Mouse (Mus musculus) testis, adult 2 months (tissue): ENCODE measurements at regions not wholly inside any gene's neighbourhood (a gene's known extent, or its start where the extent isn't known, plus 50 kb on each side); places are given as distances from the start of the nearest gene placed in this dataset.

Source experiments
- H3K27ac ChIP-seq: fragments of 200-500 bp; 2 replicates; pipeline ENCODE4 v1.5.1; 2012; ENCODE audit warnings: low read depth, low read length; ENCODE audit not compliant: control insufficient read depth, insufficient read depth
- H3K27me3 ChIP-seq: fragments of 200-500 bp; 2 replicates; pipeline ENCODE4 v1.6.1; 2012; ENCODE audit warnings: mild to moderate bottlenecking, low read length, moderate library complexity; ENCODE audit not compliant: control insufficient read depth, insufficient read depth
- H3K36me3 ChIP-seq: fragments of 200-500 bp; 2 replicates; pipeline ENCODE4 v1.6.1; 2012; ENCODE audit warnings: mild to moderate bottlenecking, low read length; ENCODE audit not compliant: control insufficient read depth, insufficient read depth
- H3K4me1 ChIP-seq: fragments of 200-500 bp; 2 replicates; pipeline ENCODE4 v1.6.1; 2012; ENCODE audit warnings: low read length; ENCODE audit not compliant: control insufficient read depth, insufficient read depth
- H3K4me3 ChIP-seq: fragments of 200-500 bp; 2 replicates; pipeline ENCODE4 v1.5.1; 2012; ENCODE audit warnings: low read depth, mild to moderate bottlenecking, low read length, moderate library complexity, mixed read lengths; ENCODE audit not compliant: control insufficient read depth
- CTCF ChIP-seq: fragments of 200-500 bp; IDR thresholded peaks from 2 replicates; pipeline ENCODE4 v1.5.1; 2012; ENCODE audit warnings: low read depth, mild to moderate bottlenecking, inconsistent platforms, low read length, moderate library complexity; ENCODE audit not compliant: control insufficient read depth, insufficient read depth, insufficient replicate concordance
- POLR2A ChIP-seq: fragments of 200-500 bp; IDR thresholded peaks from 2 replicates; pipeline ENCODE4 v1.6.1; 2012; ENCODE audit warnings: low read depth, mild to moderate bottlenecking, inconsistent platforms, low read length, moderate library complexity; ENCODE audit not compliant: control insufficient read depth

DNA sequence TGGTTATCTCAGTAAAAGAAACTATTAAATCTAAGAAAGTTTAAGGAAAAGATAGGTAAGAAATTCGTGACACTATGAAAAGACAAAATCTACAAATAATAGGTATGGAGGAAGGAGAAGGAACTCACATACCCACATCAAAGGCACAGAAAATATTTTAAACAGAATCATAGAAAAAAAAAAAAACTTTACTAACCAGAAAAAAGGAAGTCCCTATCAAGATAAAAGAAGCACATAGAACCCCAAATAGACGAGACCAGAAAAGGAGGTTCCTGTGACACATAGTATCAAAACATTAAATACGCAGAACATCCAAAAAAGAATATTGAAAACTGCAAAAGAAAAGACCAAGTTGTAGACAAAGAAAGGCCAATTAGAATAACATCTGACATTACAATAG is 111.4 kb upstream of the Gm11114 start:
- TF ChIP-seq POLR2A (no peak), CTCF (no peak)
- Histone ChIP-seq H3K4me3 (no peak overlapping the region), H3K36me3 (no peaks in the 10 kb centered on the region), H3K27ac (no peak overlapping the region), H3K27me3 (no peaks in the 10 kb centered on the region), H3K4me1 (no peaks in the 10 kb centered on the region)

DNA sequence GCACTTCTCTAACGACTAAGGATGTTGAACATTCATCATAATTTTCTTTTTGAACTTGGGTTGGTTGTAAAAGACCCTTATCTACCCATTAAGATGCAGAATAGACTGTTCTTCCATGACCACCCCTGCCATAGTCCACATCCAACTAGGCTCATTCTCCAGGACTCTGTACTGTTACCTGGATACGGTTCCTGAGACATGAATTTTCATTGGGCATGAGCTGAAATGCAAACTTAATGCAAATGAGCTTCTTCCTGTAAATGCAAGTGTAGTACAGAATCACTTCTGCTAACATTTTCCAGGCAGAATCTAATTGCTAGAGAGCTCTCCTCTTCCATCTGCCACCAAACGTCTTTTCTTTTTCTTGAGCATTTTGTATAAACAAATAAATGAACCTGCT is 87.7 kb upstream of the Gm11114 start:
- TF ChIP-seq CTCF (no peak), POLR2A (no peak)
- Histone ChIP-seq H3K36me3 (no peaks in the 10 kb centered on the region), H3K4me3 (no peak overlapping the region), H3K4me1 (no peaks in the 10 kb centered on the region), H3K27ac (no peak overlapping the region), H3K27me3 (no peaks in the 10 kb centered on the region)
